Mouse (Mus musculus): Measurements from ENCODE around the gene Cfap299. TPM values are rescaled to one million over a fixed set of nuclear protein-coding genes. Genes with fewer than 3 reads are reported as not detected.
A peak's percentile ranks its signal among the peaks of the same experiment; 100 is the strongest.

Cfap299 gene
- polyA plus RNA-seq, 1 experiment from 2014 or later: 2.9 TPM

DNA sequence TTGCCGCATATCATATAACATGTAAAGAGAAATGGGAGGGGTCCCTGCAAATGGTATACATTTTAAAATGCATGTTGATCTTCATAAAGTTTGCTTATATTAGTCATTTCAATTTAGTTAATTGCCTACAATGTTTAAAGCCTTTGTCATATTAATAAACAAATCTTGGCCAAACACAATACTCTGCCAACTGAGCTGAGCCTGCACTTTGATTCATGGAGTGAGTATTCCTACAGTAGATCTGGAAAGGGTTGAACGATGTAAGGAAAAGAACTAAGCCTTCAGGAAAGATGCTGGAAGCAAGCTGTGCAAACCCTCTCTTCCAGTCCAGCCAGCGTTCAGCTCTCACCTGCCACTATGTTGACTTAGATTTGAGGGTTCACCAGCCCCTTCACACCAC is 252.9 kb downstream of the Cfap299 start:
- no peaks in the 10 kb centered on the region for H3K9me3 ChIP-seq (replicated peaks; ENCODE audit: control insufficient read depth, low read length, poor library complexity, severe bottlenecking)
- H3K4me3 ChIP-seq (ENCODE audit: low read depth, low read length): no peak overlapping the region
- no peak overlapping the region for H3K4me2 ChIP-seq (ENCODE audit: low read length)
- H3K4me1 ChIP-seq (ENCODE audit: control insufficient read depth, insufficient read depth, low read length): no peaks in the 10 kb centered on the region
- H3K9ac ChIP-seq (ENCODE audit: low read depth, low read length): no peak overlapping the region
- no peak overlapping the region for H3K27ac ChIP-seq (ENCODE audit: low read length)
- no peak for ATAC-seq
- H3K27me3 ChIP-seq (ENCODE audit: control insufficient read depth, insufficient read depth, low read depth, low read length): no peaks in the 10 kb centered on the region
- WGBS: 92% methylated on average over 3 of the region's 3 CpGs
- H3K36me3 ChIP-seq (ENCODE audit: control insufficient read depth, insufficient read depth, low read length): no peaks in the 10 kb centered on the region

DNA sequence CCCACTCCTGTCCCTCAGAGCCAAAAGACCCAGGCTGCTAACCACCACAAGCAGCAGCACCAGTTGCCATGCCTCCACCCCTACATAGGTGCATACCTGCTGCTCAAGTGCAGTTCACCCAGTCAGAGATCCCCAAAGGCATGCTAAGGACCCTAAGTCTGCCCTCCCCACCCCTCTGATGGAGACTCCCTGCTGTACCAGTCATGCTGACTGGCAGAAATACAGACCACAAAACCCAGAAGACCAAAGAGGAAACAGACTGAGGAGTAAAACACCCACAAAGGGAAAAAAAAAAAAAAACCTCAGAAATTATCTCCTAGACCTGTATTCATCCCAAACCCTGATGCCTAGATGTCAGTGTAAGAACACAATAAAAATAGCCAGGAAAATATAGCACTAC is 256.8 kb downstream of the Cfap299 start:
- no peaks in the 10 kb centered on the region for H3K4me1 ChIP-seq (ENCODE audit: control insufficient read depth, insufficient read depth, low read length)
- H3K27ac ChIP-seq (ENCODE audit: low read length): no peak overlapping the region
- ATAC-seq: no peak
- no peaks in the 10 kb centered on the region for H3K36me3 ChIP-seq (ENCODE audit: control insufficient read depth, insufficient read depth, low read length)
- H3K4me3 ChIP-seq (ENCODE audit: low read depth, low read length): no peak overlapping the region
- H3K9me3 ChIP-seq (replicated peaks; ENCODE audit: control insufficient read depth, low read length, poor library complexity, severe bottlenecking): no peaks in the 10 kb centered on the region
- no peak overlapping the region for H3K4me2 ChIP-seq (ENCODE audit: low read length)
- no peak overlapping the region for H3K9ac ChIP-seq (ENCODE audit: low read depth, low read length)
- no peaks in the 10 kb centered on the region for H3K27me3 ChIP-seq (ENCODE audit: control insufficient read depth, insufficient read depth, low read depth, low read length)

DNA sequence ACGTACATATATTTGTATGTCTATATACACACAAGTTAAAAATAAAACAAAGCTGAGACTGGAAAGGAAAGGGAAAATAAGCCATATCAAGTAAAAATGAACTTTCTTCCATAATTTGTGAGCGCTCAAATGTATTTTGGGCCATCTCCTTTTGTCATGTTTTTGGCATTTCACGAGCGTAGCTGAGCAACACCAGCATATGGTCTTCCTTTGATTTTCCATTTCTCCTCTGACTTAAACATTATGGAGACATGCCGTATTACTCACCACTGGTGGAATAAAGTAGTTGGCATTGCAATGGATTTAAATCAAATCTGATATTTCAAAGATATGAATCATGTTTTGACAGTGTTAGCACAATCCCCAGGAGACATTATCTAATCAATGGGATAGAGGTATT is 284.4 kb downstream of the Cfap299 start:
- no peak for ATAC-seq
- H3K27ac ChIP-seq (ENCODE audit: low read length): no peak overlapping the region
- no peaks in the 10 kb centered on the region for H3K36me3 ChIP-seq (ENCODE audit: control insufficient read depth, insufficient read depth, low read length)
- no peaks in the 10 kb centered on the region for H3K27me3 ChIP-seq (ENCODE audit: control insufficient read depth, insufficient read depth, low read depth, low read length)
- no peaks in the 10 kb centered on the region for H3K9me3 ChIP-seq (replicated peaks; ENCODE audit: control insufficient read depth, low read length, poor library complexity, severe bottlenecking)
- 95% methylated on average over 5 of the region's 5 CpGs for whole genome bisulfite sequencing
- H3K4me3 ChIP-seq (ENCODE audit: low read depth, low read length): no peak overlapping the region
- no peak overlapping the region for H3K4me2 ChIP-seq (ENCODE audit: low read length)
- H3K4me1 ChIP-seq (ENCODE audit: control insufficient read depth, insufficient read depth, low read length): peaks cover 5% of the 10 kb centered on the region
- no peak overlapping the region for H3K9ac ChIP-seq (ENCODE audit: low read depth, low read length)

DNA sequence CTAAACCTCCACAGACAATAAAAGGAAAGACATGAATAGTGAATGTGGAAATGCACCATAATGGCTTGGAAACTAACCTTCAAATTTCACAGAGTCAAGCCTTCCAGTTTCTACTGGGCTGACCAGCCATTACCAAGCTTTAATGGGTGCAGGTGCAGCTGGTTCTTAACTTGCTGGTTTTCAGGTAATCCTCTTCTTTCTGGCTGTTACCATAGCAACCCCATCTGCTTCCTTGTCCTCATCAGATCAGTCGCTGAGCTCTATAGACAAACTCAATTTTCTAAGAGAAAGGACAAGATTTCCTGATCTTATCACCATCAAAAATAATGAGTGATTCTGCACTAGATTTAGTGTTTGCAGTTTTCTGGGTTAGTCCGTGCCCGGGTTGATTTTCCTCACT is 287.8 kb downstream of the Cfap299 start:
- Histone ChIP-seq H3K27ac (ENCODE audit: low read length) (0 out of 2 replicates have a peak overlapping the region, but pooled peaks have one; percentile 20), H3K9ac (ENCODE audit: low read depth, low read length) (no peak overlapping the region), H3K4me3 (ENCODE audit: low read depth, low read length) (no peak overlapping the region), H3K9me3 (replicated peaks; ENCODE audit: control insufficient read depth, low read length, poor library complexity, severe bottlenecking) (no peaks in the 10 kb centered on the region), H3K27me3 (ENCODE audit: control insufficient read depth, insufficient read depth, low read depth, low read length) (no peaks in the 10 kb centered on the region), H3K4me1 (ENCODE audit: control insufficient read depth, insufficient read depth, low read length) (peaks cover 5% of the 10 kb centered on the region), H3K4me2 (ENCODE audit: low read length) (no peak overlapping the region), H3K36me3 (ENCODE audit: control insufficient read depth, insufficient read depth, low read length) (no peaks in the 10 kb centered on the region)
- 53% methylated on average over 3 of the region's 3 CpGs for WGBS
- ATAC-seq: 0 out of 2 replicates have a peak, but pooled peaks have one; percentile 78

DNA sequence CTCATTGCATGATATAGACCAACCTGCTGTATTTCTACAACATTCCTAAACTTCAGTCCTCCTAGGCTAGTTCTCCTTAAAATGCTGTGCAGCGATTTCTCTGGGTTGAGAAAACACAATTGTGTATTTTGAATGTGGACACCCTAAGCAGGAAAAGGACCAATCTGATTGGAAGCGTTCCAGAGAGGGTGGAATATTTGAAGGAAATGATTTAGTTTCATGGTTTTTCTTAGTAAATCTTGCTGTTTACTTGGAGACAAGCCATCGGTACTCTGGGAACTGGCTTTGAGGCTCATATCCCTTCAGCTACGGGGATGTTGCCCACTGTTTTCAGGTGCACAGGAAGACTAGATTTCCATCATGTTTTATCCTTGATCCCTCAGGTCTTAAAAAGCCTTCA is 288.3 kb downstream of the Cfap299 start:
- Histone ChIP-seq H3K9me3 (replicated peaks; ENCODE audit: control insufficient read depth, low read length, poor library complexity, severe bottlenecking) (no peaks in the 10 kb centered on the region), H3K4me1 (ENCODE audit: control insufficient read depth, insufficient read depth, low read length) (peaks cover 5% of the 10 kb centered on the region), H3K27me3 (ENCODE audit: control insufficient read depth, insufficient read depth, low read depth, low read length) (no peaks in the 10 kb centered on the region), H3K4me3 (ENCODE audit: low read depth, low read length) (no peak overlapping the region), H3K27ac (ENCODE audit: low read length) (no peak overlapping the region), H3K4me2 (ENCODE audit: low read length) (no peak overlapping the region), H3K9ac (ENCODE audit: low read depth, low read length) (no peak overlapping the region), H3K36me3 (ENCODE audit: control insufficient read depth, insufficient read depth, low read length) (no peaks in the 10 kb centered on the region)
- ATAC-seq: no peak
- 78% methylated on average over 4 of the region's 4 CpGs for WGBS

DNA sequence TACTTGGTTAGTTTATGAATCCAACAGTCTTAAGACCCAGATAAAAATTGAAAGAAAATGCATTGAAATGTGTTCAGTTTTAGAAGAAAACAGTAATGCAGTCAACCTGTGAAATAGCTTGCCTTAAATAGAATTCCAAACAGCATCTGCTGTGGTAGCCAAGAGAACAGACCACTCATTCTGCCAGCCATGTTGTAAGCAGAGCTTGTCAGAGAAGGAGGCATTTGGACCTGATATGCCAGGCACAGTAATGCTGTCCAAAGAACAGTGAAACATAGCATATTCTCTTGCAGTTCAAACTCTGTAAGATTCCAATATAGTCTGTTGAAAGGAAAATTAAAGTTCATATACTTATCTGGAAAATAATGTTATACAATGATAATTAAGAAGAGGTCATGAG is 321.2 kb downstream of the Cfap299 start:
- Histone ChIP-seq H3K4me2 (ENCODE audit: low read length) (no peak overlapping the region), H3K36me3 (ENCODE audit: control insufficient read depth, insufficient read depth, low read length) (no peaks in the 10 kb centered on the region), H3K27ac (ENCODE audit: low read length) (no peak overlapping the region), H3K4me3 (ENCODE audit: low read depth, low read length) (no peak overlapping the region), H3K27me3 (ENCODE audit: control insufficient read depth, insufficient read depth, low read depth, low read length) (no peaks in the 10 kb centered on the region), H3K9ac (ENCODE audit: low read depth, low read length) (no peak overlapping the region), H3K9me3 (replicated peaks; ENCODE audit: control insufficient read depth, low read length, poor library complexity, severe bottlenecking) (no peaks in the 10 kb centered on the region), H3K4me1 (ENCODE audit: control insufficient read depth, insufficient read depth, low read length) (no peaks in the 10 kb centered on the region)
- ATAC-seq: no peak

DNA sequence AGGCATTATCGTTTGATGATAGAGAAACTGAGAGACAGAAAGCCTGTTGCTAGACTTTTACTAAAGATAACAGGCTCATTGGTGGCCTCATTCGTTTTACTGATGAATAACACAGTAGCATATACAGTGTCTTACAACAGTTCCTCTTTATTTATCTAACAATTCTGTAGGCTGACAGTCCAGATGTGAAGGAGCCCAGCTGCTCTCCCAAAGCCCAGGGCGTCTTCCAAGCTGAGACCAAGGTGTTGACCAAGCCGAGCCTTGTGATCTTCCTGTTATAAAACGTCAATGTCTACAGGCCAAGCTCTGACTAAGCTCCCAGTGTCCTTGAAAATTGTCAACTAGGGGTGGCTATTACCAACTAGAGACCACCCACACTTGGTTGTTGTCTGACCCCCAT is 321.9 kb downstream of the Cfap299 start:
- no peaks in the 10 kb centered on the region for H3K9me3 ChIP-seq (replicated peaks; ENCODE audit: control insufficient read depth, low read length, poor library complexity, severe bottlenecking)
- H3K4me3 ChIP-seq (ENCODE audit: low read depth, low read length): no peak overlapping the region
- no peaks in the 10 kb centered on the region for H3K4me1 ChIP-seq (ENCODE audit: control insufficient read depth, insufficient read depth, low read length)
- H3K9ac ChIP-seq (ENCODE audit: low read depth, low read length): no peak overlapping the region
- no peaks in the 10 kb centered on the region for H3K36me3 ChIP-seq (ENCODE audit: control insufficient read depth, insufficient read depth, low read length)
- H3K27me3 ChIP-seq (ENCODE audit: control insufficient read depth, insufficient read depth, low read depth, low read length): no peaks in the 10 kb centered on the region
- WGBS: 91% methylated on average over 5 of the region's 5 CpGs
- no peak overlapping the region for H3K27ac ChIP-seq (ENCODE audit: low read length)
- no peak for ATAC-seq
- H3K4me2 ChIP-seq (ENCODE audit: low read length): no peak overlapping the region

DNA sequence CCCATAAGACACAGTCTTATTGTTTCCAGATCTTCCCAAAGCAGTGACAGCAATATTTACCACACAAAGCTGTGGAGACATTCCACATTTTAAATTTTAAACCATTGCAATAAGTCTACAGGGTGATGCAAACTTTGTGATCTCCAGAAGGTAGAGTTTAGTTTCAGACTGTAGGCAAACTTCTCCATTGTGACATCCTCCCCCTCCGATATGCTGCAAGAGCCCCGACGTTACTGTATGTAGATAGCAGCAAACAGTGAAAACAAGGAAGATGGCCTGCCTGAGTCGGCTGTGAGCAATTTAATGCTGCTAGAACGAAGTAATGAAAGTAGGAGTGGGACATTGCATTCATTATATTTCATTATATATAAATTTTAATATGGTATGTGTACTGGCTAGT is 359.1 kb downstream of the Cfap299 start:
- no peak overlapping the region for H3K4me3 ChIP-seq (ENCODE audit: low read depth, low read length)
- H3K4me2 ChIP-seq (ENCODE audit: low read length): no peak overlapping the region
- no peak overlapping the region for H3K9ac ChIP-seq (ENCODE audit: low read depth, low read length)
- H3K27ac ChIP-seq (ENCODE audit: low read length): no peak overlapping the region
- WGBS: 95% methylated on average over 5 of the region's 5 CpGs
- H3K9me3 ChIP-seq (replicated peaks; ENCODE audit: control insufficient read depth, low read length, poor library complexity, severe bottlenecking): no peaks in the 10 kb centered on the region
- H3K27me3 ChIP-seq (ENCODE audit: control insufficient read depth, insufficient read depth, low read depth, low read length): no peaks in the 10 kb centered on the region
- no peaks in the 10 kb centered on the region for H3K4me1 ChIP-seq (ENCODE audit: control insufficient read depth, insufficient read depth, low read length)
- ATAC-seq: no peak
- H3K36me3 ChIP-seq (ENCODE audit: control insufficient read depth, insufficient read depth, low read length): no peaks in the 10 kb centered on the region

DNA sequence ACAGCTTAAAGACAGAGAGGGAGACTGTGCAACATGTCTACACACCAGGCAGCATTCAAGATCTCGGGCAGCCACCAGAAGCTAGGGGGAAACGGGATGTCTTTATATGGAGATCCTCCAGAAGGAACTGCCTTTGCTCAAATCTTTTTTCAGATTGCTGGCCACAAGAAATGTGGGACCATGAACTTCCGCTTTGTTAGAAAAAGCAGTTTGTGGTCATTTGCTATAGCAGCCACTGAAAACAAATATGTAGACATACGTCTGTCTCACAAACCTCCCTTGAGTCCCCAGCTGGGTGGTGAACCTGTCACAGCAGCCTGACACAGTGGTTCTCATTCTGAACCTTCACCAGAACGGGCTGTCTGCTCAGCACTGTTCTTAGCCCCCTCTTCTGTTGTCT is 363.0 kb downstream of the Cfap299 start:
- ATAC-seq: no peak
- Histone ChIP-seq H3K9me3 (replicated peaks; ENCODE audit: control insufficient read depth, low read length, poor library complexity, severe bottlenecking) (no peaks in the 10 kb centered on the region), H3K4me3 (ENCODE audit: low read depth, low read length) (no peak overlapping the region), H3K27ac (ENCODE audit: low read length) (no peak overlapping the region), H3K9ac (ENCODE audit: low read depth, low read length) (no peak overlapping the region), H3K4me1 (ENCODE audit: control insufficient read depth, insufficient read depth, low read length) (no peaks in the 10 kb centered on the region), H3K4me2 (ENCODE audit: low read length) (no peak overlapping the region), H3K36me3 (ENCODE audit: control insufficient read depth, insufficient read depth, low read length) (no peaks in the 10 kb centered on the region), H3K27me3 (ENCODE audit: control insufficient read depth, insufficient read depth, low read depth, low read length) (no peaks in the 10 kb centered on the region)
- 51% methylated on average over 5 of the region's 5 CpGs for WGBS

DNA sequence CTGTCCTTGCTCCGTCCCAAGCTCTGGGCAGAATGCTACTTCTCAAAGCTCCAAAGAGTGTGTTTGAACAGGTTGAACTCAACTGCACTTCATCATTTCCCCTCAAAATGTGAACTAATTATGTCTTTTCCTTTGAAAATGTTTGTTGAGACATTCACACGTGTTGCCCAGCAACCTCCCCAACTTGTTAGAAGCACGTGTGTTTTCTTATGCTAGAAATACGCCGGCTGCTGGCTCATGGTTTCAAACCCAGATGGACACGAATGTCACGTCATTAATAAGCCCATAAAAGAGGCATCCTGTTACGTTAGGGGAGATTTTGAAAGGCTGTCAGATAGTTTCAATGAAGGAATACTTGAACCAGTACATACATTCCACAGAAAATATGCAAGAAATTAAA is 367.2 kb downstream of the Cfap299 start:
- 58% methylated on average over 8 of the region's 8 CpGs for WGBS
- Histone ChIP-seq H3K27ac (ENCODE audit: low read length) (no peak overlapping the region), H3K36me3 (ENCODE audit: control insufficient read depth, insufficient read depth, low read length) (no peaks in the 10 kb centered on the region), H3K4me1 (ENCODE audit: control insufficient read depth, insufficient read depth, low read length) (no peaks in the 10 kb centered on the region), H3K9ac (ENCODE audit: low read depth, low read length) (no peak overlapping the region), H3K4me2 (ENCODE audit: low read length) (no peak overlapping the region), H3K27me3 (ENCODE audit: control insufficient read depth, insufficient read depth, low read depth, low read length) (no peaks in the 10 kb centered on the region), H3K4me3 (ENCODE audit: low read depth, low read length) (no peak overlapping the region), H3K9me3 (replicated peaks; ENCODE audit: control insufficient read depth, low read length, poor library complexity, severe bottlenecking) (no peaks in the 10 kb centered on the region)
- no peak for ATAC-seq
